Mouse (Mus musculus) embryonic facial prominence, embryonic 13.5 days (tissue): Measurements from ENCODE around the gene Bace2. TPM values are rescaled to one million over a fixed set of nuclear protein-coding genes. Genes with fewer than 3 reads are reported as not detected.

Source experiments
- ATAC-seq: fragments of 200-750 bp; cut with Nextera tagmentation; 2 replicates; pipeline ENCODE4 v1.8.0; 2017; ENCODE audit warnings: low read depth; ENCODE audit not compliant: insufficient number of reproducible peaks, insufficient read depth, low FRiP score, low TSS enrichment
- H3K27ac ChIP-seq: fragments of 300-500 bp; sonication (generic); 2 replicates; pipeline ENCODE4 v1.5.1; 2015; ENCODE audit warnings: moderate library complexity, mild to moderate bottlenecking, inconsistent platforms
- H3K27me3 ChIP-seq: fragments of 300-500 bp; sonication (generic); 2 replicates; pipeline ENCODE4 v1.6.1; 2015; ENCODE audit warnings: mild to moderate bottlenecking, inconsistent platforms
- H3K36me3 ChIP-seq: fragments of 300-500 bp; sonication (generic); 2 replicates; pipeline ENCODE4 v1.6.1; 2015; ENCODE audit warnings: mild to moderate bottlenecking, inconsistent platforms
- H3K4me1 ChIP-seq: fragments of 300-500 bp; sonication (generic); 2 replicates; pipeline ENCODE4 v1.6.1; 2015; ENCODE audit warnings: inconsistent platforms
- H3K4me2 ChIP-seq: fragments of 300-500 bp; sonication (generic); 2 replicates; pipeline ENCODE4 v1.6.1; 2015; ENCODE audit warnings: moderate library complexity, mild to moderate bottlenecking, inconsistent platforms
- H3K4me3 ChIP-seq: fragments of 300-500 bp; sonication (generic); 2 replicates; pipeline ENCODE4 v1.5.1; 2015; ENCODE audit warnings: mild to moderate bottlenecking, inconsistent platforms
- H3K9ac ChIP-seq: fragments of 300-500 bp; sonication (generic); 2 replicates; pipeline ENCODE4 v1.6.1; 2015; ENCODE audit warnings: mild to moderate bottlenecking, inconsistent platforms
- H3K9me3 ChIP-seq: fragments of 300-500 bp; sonication (generic); 2 replicates; pipeline ENCODE4 v1.6.1; 2016; ENCODE audit warnings: inconsistent platforms
- WGBS: fragments of 180-500 bp; shearing (Covaris S2); methylation state at CpG from one replicate; pipeline ENCODE4 v1.1.7; 2015; ENCODE audit warnings: mixed read lengths; 5-methylcytosine and 5-hydroxymethylcytosine counted together
- polyA plus RNA-seq: library from polyadenylated mRNA; unstranded; fragments of >200 nt; fragmentation: Nextera tagmentation; extraction: Ambion mirVana; gene quantifications from 2 replicates; pipeline ENCODE4 v1.2.1, GENCODE M21; 2015

The Bace2 gene
- polyA plus RNA-seq, 1 experiment from 2014 or later, result 10.9 TPM

DNA sequence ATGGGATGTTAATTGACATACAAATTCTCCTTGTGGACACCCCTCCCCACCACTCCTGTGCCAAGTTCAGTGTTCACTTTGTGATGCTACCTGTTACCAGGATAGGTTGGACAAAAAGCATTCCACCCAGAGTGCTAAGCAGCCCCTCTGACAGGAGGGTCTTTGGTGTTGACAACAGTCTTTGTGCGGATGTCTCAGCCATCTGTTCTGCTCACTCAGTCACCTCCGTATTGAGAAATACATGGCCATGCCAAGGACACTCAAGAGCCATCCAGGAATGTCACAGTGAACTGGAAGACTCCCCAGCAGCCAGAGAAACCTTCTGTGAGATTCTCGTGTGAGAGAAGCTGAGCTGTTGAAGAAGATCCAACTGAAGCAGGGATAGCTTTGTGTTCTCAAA, 81.6 kb downstream of the Bace2 start:
- no peaks in the 10 kb centered on the region for H3K4me1 ChIP-seq
- no peak overlapping the region for H3K9ac ChIP-seq
- H3K27ac ChIP-seq, result no peak overlapping the region
- no peaks in the 10 kb centered on the region for H3K27me3 ChIP-seq
- no peak overlapping the region for H3K4me3 ChIP-seq
- ATAC-seq, result no peak
- H3K9me3 ChIP-seq, result no peaks in the 10 kb centered on the region
- H3K4me2 ChIP-seq, result no peak overlapping the region
- H3K36me3 ChIP-seq, result no peaks in the 10 kb centered on the region
- whole genome bisulfite sequencing, result 75% methylated on average over 3 of the region's 3 CpGs

DNA sequence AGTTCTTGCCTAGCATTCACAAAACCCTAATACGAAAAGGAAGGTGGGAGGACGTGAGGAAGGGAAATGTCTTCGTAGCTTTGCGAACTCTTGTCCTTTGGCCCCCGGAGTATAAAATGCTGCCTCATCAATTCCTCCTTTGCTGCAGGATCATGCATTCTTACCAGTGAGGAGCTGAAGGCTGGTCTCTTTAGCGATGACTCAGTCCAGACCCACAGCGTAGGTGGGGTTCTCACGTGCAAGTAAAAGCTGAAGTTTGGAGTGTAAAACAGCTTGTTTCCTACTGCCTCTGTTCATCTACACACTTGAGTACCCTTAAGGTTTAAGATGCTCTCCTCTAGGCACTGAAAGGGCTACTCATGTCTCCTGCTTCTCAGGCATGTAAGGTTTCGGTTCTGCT, 85.4 kb downstream of the Bace2 start:
- Histone ChIP-seq H3K36me3 (no peaks in the 10 kb centered on the region), H3K4me2 (no peak overlapping the region)
- ATAC-seq, result no peak

DNA sequence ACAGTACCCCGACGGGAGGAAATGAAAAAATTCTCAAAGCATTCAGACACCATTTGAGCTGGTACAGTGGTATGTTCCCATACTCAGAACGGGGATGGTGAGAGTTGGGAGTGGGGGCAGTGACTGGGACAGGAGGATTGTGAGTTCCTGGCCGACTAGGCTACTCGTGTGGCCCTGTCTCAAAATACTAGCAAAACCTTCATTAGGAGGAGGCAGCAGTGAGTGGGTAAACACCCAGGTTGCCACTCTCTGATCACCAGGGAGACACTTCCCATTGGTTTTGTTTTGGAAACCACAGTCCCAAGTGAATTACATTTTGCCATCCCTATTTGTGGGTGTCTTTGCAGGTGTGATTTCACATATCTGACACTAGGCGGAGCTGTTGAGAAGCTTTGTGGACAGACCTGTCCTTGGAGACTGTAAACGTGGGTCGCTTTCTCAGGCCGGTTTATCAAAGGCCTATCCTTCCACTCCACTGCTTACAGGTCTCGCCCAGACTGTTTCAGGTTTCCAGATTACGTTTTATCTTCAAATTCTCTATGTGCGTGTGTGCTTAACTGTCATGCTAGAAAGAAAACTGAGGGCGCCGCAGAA, 87.2 kb downstream of the Bace2 start:
- H3K4me1 ChIP-seq, result no peaks in the 10 kb centered on the region
- no peak overlapping the region for H3K9ac ChIP-seq
- no peaks in the 10 kb centered on the region for H3K36me3 ChIP-seq
- WGBS, result 47% methylated on average over 14 of the region's 14 CpGs
- no peak for ATAC-seq
- no peak overlapping the region for H3K4me3 ChIP-seq
- no peaks in the 10 kb centered on the region for H3K27me3 ChIP-seq
- no peaks in the 10 kb centered on the region for H3K9me3 ChIP-seq
- H3K4me2 ChIP-seq, result no peak overlapping the region
- no peak overlapping the region for H3K27ac ChIP-seq

More for the DNA sequence above, 85.4 kb downstream of the Bace2 start:
- Histone ChIP-seq H3K27ac (no peak overlapping the region), H3K4me3 (no peak overlapping the region), H3K27me3 (no peaks in the 10 kb centered on the region), H3K9ac (no peak overlapping the region), H3K9me3 (no peaks in the 10 kb centered on the region), H3K4me1 (no peaks in the 10 kb centered on the region)
- WGBS, result 85% methylated on average over 9 of the region's 9 CpGs

DNA sequence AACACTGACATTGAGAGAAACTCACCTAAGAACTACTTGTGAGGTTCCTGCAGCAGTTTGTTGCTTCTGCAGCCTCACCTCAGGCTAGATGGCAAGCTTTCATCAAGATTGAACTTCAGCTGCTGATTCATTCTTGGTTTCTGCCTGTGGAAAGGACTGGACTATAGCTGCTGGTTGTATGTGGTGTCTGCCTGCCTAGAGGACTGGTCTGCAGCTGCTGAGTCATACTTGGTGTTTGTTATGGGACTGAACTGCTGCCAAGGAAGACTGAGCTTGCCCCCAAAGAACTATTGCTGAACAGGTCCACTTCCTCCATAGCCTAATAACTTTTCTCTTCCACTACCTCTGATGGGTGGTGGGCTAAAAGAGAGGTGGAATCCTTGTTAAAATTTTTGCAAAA, 90.8 kb downstream of the Bace2 start:
- Histone ChIP-seq H3K4me3 (no peak overlapping the region), H3K36me3 (no peaks in the 10 kb centered on the region), H3K9ac (no peak overlapping the region), H3K27me3 (no peaks in the 10 kb centered on the region), H3K27ac (no peak overlapping the region), H3K4me1 (no peaks in the 10 kb centered on the region), H3K4me2 (no peak overlapping the region), H3K9me3 (no peaks in the 10 kb centered on the region)
- ATAC-seq, result no peak

DNA sequence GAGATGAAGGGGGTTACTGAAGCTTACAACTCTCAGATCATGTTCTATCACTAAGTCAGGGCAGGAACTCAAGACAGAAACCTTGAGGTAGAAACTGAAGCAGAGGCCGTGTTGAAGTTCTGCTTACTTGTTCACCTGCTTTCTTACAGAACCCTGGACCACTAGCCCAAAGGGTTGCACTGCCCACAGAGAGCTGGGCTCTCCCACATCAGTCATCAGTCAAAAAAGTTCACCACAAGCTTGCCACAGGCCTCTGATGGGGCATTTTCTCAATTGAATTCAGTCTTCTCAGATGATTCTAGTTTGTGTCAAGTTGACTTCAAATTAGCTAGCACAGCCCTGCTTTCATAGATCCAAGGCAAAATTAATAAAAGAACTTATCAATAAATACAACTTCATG, 103.3 kb downstream of the Bace2 start:
- no peaks in the 10 kb centered on the region for H3K36me3 ChIP-seq
- no peak overlapping the region for H3K4me2 ChIP-seq
- no peak overlapping the region for H3K4me3 ChIP-seq
- peaks cover 17% of the 10 kb centered on the region for H3K4me1 ChIP-seq
- ATAC-seq, result no peak
- H3K27me3 ChIP-seq, result no peaks in the 10 kb centered on the region
- 73% methylated on average over 1 of the region's 1 CpGs for WGBS
- no peaks in the 10 kb centered on the region for H3K9me3 ChIP-seq
- H3K27ac ChIP-seq, result no peak overlapping the region
- no peak overlapping the region for H3K9ac ChIP-seq

DNA sequence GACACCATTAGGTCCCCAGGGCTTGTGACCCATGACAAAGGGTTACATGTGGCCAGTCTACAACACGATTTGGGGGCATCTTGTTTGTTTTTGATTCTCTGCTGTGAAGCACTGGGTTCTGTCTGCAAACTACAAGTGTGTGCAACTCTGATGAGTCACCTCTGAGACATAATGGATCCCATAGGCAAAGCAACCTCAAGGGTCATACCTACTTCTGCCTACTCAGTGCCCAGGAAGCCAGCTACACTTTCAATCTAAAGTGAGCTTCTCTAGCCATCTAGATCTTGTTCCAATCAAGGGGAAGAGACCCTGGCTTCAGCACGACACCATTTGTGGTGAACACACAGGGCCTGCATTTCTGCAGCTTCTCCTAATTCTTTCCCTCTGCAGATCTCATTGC, 104.7 kb downstream of the Bace2 start:
- no peak for ATAC-seq
- Histone ChIP-seq H3K36me3 (no peaks in the 10 kb centered on the region), H3K4me1 (peaks cover 17% of the 10 kb centered on the region), H3K4me3 (no peak overlapping the region), H3K27ac (no peak overlapping the region), H3K27me3 (no peaks in the 10 kb centered on the region), H3K4me2 (no peak overlapping the region), H3K9ac (no peak overlapping the region), H3K9me3 (no peaks in the 10 kb centered on the region)
- WGBS, result 58% methylated on average over 2 of the region's 2 CpGs

DNA sequence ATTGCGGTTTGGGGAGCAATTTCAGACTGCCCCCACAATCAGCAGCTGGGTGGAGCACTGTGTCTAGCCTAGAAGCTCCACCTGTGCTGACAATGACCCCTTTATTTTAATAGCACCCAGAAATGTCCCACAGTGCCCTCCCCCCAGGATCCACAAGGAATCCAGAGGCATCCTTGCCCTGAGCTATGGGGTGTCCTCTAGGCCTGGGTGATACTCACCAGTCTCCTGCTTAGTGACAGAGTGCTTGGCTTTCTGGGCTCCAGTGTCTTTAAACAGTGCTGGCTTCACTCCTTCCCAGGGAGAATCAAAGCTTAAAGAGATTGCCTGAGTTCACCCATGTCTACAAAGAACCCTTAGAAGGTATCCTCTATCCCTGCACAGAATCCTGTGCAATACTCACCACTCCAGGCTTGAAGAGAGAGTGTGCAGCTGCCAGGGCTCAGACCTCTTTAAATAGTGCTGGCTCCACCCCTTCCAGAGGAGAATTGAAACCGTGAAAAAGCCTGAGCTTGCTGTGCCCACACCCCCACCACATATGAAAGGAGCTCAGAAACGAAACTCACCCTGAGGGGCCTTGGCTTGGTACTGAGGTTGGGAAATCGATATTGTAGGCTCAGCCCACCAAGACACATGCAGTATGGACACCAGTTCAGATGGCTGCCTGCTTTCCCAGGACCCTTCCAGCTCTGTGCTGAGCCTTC, 106.1 kb downstream of the Bace2 start, which contains the start of gene Mx1:
Mx1 (minus strand) TSS at position 427 of the 701 bp plus-strand sequence.
- peak; percentile 76 for ATAC-seq
- no peaks in the 10 kb centered on the region for H3K9me3 ChIP-seq
- H3K27ac ChIP-seq, result peak within 1 kb of the TSS; percentile 66
- WGBS, result 13% methylated on average over 4 of the region's 4 CpGs
- H3K4me2 ChIP-seq, result peak within 1 kb of the TSS; percentile 31
- peaks cover 17% of the 10 kb centered on the region for H3K4me1 ChIP-seq
- no peak within 1 kb of the TSS for H3K4me3 ChIP-seq
- no peak within 1 kb of the TSS for H3K9ac ChIP-seq
- H3K36me3 ChIP-seq, result no peaks in the 10 kb centered on the region
- no peaks in the 10 kb centered on the region for H3K27me3 ChIP-seq

DNA sequence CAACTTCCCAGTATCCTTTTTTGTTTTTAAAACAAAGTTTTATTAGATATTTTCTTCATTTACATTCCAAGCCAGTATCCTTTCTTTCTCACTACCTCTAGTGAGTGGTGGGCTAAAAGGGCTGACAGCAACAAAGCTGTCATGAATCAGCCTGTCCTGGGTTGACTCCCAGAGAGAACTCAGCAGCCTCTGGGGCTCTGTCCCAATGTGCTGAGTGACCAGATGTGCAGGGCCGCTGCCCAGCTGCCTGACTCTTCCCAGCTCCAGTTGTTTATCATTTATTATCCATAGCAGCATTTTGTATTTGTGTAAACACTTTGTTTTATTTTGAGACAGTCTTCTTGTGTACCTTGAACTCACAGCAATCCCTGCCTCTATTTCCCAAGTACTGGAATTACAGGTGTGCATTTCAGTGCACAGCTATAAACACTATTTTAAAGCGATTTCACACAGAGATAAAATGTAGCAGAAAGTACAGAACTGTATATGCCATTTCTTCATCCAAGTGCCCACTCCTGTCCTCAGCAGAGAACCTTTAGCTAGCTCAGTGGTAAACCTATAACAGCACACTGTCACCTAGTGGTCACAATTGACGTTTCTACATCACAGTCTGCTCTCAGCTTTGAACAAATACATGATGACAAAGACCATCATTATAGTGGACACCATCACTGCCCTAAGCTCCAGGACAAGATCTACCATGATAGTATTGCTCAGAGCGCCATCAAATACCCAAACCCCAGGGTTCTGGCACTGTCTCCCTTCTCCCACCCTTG, 109.8 kb downstream of the Bace2 start:
- no peak for ATAC-seq
- H3K27ac ChIP-seq, result no peak overlapping the region
- 52% methylated on average over 4 of the region's 4 CpGs for WGBS
- peaks cover 17% of the 10 kb centered on the region for H3K4me1 ChIP-seq
- H3K4me2 ChIP-seq, result no peak overlapping the region
- H3K4me3 ChIP-seq, result no peak overlapping the region
- H3K27me3 ChIP-seq, result no peaks in the 10 kb centered on the region
- no peaks in the 10 kb centered on the region for H3K9me3 ChIP-seq
- H3K36me3 ChIP-seq, result no peaks in the 10 kb centered on the region
- H3K9ac ChIP-seq, result no peak overlapping the region

DNA sequence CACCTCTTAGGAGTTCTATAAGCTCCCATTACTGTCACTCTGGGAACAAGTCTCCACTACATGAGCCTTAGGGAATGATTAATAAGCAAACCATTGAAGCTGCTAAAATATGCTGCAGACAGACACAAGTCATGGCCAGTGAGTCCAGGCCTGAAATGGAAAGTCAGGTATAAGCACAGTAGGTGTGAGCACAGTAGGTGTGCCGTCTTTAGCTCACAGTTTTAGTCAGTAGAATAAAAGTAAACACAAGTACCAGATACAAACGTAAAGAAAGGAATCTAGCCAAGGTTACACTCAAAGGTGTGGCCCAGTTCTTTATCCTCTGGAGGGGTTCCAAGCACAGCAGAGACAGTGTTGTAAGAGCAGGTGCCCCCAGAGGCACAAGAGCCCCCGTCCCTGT, 110.9 kb downstream of the Bace2 start:
- no peak overlapping the region for H3K4me2 ChIP-seq
- H3K9me3 ChIP-seq, result no peaks in the 10 kb centered on the region
- H3K27ac ChIP-seq, result no peak overlapping the region
- peaks cover 10% of the 10 kb centered on the region for H3K4me1 ChIP-seq
- ATAC-seq, result no peak
- WGBS, result 84% methylated on average over 3 of the region's 3 CpGs
- H3K9ac ChIP-seq, result no peak overlapping the region
- H3K36me3 ChIP-seq, result no peaks in the 10 kb centered on the region
- no peak overlapping the region for H3K4me3 ChIP-seq
- no peaks in the 10 kb centered on the region for H3K27me3 ChIP-seq

DNA sequence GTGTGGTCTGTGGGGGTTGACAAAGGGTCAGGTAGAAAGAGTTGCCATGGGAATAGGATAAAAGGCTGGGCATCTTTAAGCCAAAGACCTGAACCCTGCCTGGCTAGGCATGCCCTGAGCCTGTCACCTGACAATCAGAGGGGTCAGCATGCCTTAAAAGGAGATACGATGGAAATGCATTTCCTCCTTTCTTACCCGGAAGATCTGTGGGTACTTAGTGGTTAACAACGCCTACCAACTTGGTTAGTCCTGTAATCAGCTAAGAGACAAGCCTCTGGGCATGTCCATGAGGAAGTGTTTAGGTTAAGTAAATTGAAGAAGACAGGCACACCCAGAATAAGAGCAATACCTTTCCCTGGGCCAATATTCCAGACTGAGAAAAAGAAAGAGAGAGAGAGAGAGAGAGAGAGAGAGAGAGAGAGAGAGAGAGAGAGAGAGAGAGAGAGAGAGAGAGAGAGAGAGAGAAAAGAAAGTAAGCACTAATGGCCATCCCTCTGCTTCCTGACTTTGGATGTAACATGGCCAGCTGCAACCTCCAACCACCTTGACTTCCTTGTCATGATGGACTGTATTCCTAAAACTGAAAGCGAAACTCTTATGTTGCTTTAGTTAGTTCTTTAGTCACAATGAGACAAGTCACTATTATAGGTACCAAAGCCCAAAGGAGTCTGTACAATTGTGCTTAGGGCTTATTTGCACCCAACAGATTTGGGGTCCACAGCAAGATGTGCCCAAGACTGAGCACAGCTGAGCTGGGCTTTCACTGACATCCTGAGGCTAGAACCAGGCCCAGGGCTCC, 111.7 kb downstream of the Bace2 start:
- Histone ChIP-seq H3K9me3 (no peaks in the 10 kb centered on the region), H3K4me1 (peaks cover 3% of the 10 kb centered on the region), H3K4me2 (no peak overlapping the region), H3K4me3 (no peak overlapping the region), H3K27ac (no peak overlapping the region), H3K27me3 (no peaks in the 10 kb centered on the region), H3K36me3 (no peaks in the 10 kb centered on the region), H3K9ac (no peak overlapping the region)
- ATAC-seq, result no peak
- WGBS, result 64% methylated on average over 4 of the region's 4 CpGs

DNA sequence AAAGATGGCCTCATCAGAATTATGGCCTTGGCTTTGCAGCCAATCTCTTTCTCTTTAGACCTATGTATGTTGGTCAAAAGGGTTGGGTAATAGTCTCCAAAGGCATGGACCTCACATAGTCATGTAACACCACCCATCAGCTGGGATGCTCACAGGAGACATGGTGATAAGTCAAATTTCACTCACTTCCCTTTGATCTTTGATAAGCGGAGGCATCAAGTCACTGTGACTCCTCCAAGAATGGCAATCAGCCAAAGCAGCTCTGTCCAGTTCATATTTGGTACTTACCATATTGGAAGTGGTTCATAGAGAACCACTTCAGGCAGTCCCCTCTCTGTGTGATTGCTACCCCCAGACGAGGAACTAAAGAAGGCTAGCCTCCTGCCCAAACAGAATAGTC, 118.1 kb downstream of the Bace2 start:
- ATAC-seq, result no peak
- no peaks in the 10 kb centered on the region for H3K27me3 ChIP-seq
- no peak overlapping the region for H3K27ac ChIP-seq
- no peaks in the 10 kb centered on the region for H3K36me3 ChIP-seq
- H3K9me3 ChIP-seq, result no peaks in the 10 kb centered on the region
- no peak overlapping the region for H3K4me3 ChIP-seq
- no peak overlapping the region for H3K4me2 ChIP-seq
- H3K9ac ChIP-seq, result no peak overlapping the region
- no peaks in the 10 kb centered on the region for H3K4me1 ChIP-seq
- 79% methylated on average over 2 of the region's 2 CpGs for WGBS
